Mouse (Mus musculus) C2C12 (cell line): Measurements from ENCODE around the gene Actl10.

ENCODE experiments used
- CEBPB ChIP-seq: IDR thresholded peaks from one replicate; pipeline ENCODE4 v1.6.1; 2011; ENCODE audit warnings: low read depth, mild to moderate bottlenecking, control low read depth, moderate library complexity
- CTCF ChIP-seq: IDR thresholded peaks from one replicate; pipeline ENCODE4 v1.5.1; 2011; ENCODE audit not compliant: control insufficient read depth, insufficient read depth, insufficient read length
- MYOD1 ChIP-seq: IDR thresholded peaks from one replicate; pipeline ENCODE4 v1.6.1; 2011; ENCODE audit warnings: low read depth; ENCODE audit not compliant: control insufficient read depth, insufficient read length
- MYOG ChIP-seq: IDR thresholded peaks from one replicate; pipeline ENCODE4 v1.6.1; 2011; ENCODE audit not compliant: control insufficient read depth, insufficient read length; ENCODE audit errors: extremely low read depth
- USF1 ChIP-seq: IDR thresholded peaks from one replicate; pipeline ENCODE4 v1.6.1; 2011; ENCODE audit warnings: low read depth, mild to moderate bottlenecking, control low read depth, moderate library complexity

GRCm38 (mm10) chr2:154601324-154601723 lies 49.7 kb downstream of the Actl10 start:
- TF ChIP-seq CTCF (no peak), CEBPB (no peak), MYOD1 (no peak), USF1 (no peak), MYOG (no peak)
